Mouse (Mus musculus) macrophage (primary cell): ENCODE results near the gene Cmtm6. TPM values are rescaled to one million over a fixed set of nuclear protein-coding genes. Genes with fewer than 3 reads are reported as not detected.

Source experiments
- H3K27ac ChIP-seq: fragments of 350-480 bp; formaldehyde crosslinking; 2 replicates; pipeline ENCODE4 v1.9.0; 2021
- H3K36me3 ChIP-seq: fragments of 350-480 bp; formaldehyde crosslinking; 2 replicates; pipeline ENCODE4 v1.9.0; 2021; ENCODE audit errors: inconsistent target
- H3K4me3 ChIP-seq: fragments of 350-480 bp; formaldehyde crosslinking; 2 replicates; pipeline ENCODE4 v1.9.0; 2021; ENCODE audit errors: inconsistent target
- H3K79me2 ChIP-seq: fragments of 350-480 bp; formaldehyde crosslinking; 2 replicates; pipeline ENCODE4 v1.9.0; 2021; ENCODE audit errors: inconsistent target
- WGBS: methylation state at CpG from one replicate; pipeline ENCODE4 v1.1.7; 2026; ENCODE audit warnings: inconsistent platforms; ENCODE audit not compliant: missing documents; 5-methylcytosine and 5-hydroxymethylcytosine counted together
- polyA plus RNA-seq: library from polyadenylated mRNA; stranded (reverse); fragments of 250-400 nt; gene quantifications from 3 replicates; pipeline ENCODE4 v1.2.4, GENCODE M21; 2018; ENCODE audit warnings: inconsistent platforms

The Cmtm6 gene
- polyA plus RNA-seq, 1 experiment from 2014 or later, result 61.4 TPM

GRCm38 (mm10) chr9:114745654-114746053 lies 14.7 kb downstream of the Cmtm6 start:
- Histone ChIP-seq H3K36me3 (peaks cover 15% of the 10 kb centered on the region; the same call in 1 of the 2 replicates), H3K4me3 (no peak overlapping the region)
- 3% methylated on average over 4 of the region's 4 CpGs for WGBS

GRCm38 (mm10) chr9:114747012-114747411 lies 16.1 kb downstream of the Cmtm6 start:
- 93% methylated on average over 5 of the region's 10 CpGs for WGBS
- Histone ChIP-seq H3K27ac (peak overlapping the region; percentile 54; the same call in 1 of the 2 replicates), H3K79me2 (peaks cover 63% of the 10 kb centered on the region), H3K4me3 (no peak overlapping the region), H3K36me3 (peaks cover 14% of the 10 kb centered on the region; the same call in 1 of the 2 replicates)

More at GRCm38 (mm10) chr9:114745654-114746053, 14.7 kb downstream of the Cmtm6 start:
- H3K27ac ChIP-seq, result peak overlapping the region; percentile 83
- H3K79me2 ChIP-seq, result peaks cover 65% of the 10 kb centered on the region

- H3K4me3 ChIP-seq, result no peak overlapping the region
- 92% methylated on average over 12 of the region's 12 CpGs for WGBS
- H3K79me2 ChIP-seq, result peaks cover 63% of the 10 kb centered on the region
- H3K36me3 ChIP-seq, result peaks cover 14% of the 10 kb centered on the region; the same call in 1 of the 2 replicates
- H3K27ac ChIP-seq, result peak overlapping the region; percentile 54
These were observed 16.6 kb downstream of the Cmtm6 start for GRCm38 (mm10) chr9:114747466-114747865.

- no peak overlapping the region for H3K27ac ChIP-seq
- peaks cover 46% of the 10 kb centered on the region; the same call in 1 of the 2 replicates for H3K79me2 ChIP-seq
- 94% methylated on average over 3 of the region's 3 CpGs for WGBS
- peaks cover 12% of the 10 kb centered on the region; the same call in 1 of the 2 replicates for H3K36me3 ChIP-seq
- no peak overlapping the region for H3K4me3 ChIP-seq
These were observed 20.7 kb downstream of the Cmtm6 start for GRCm38 (mm10) chr9:114751582-114751981.

GRCm38 (mm10) chr9:114752311-114752710 lies 21.4 kb downstream of the Cmtm6 start:
- peaks cover 9% of the 10 kb centered on the region; the same call in 1 of the 2 replicates for H3K36me3 ChIP-seq

GRCm38 (mm10) chr9:114752863-114753484 lies 22.1 kb downstream of the Cmtm6 start:
- 2% methylated on average over 32 of the region's 36 CpGs for WGBS
- Histone ChIP-seq H3K27ac (peak overlapping the region; percentile 84), H3K79me2 (peaks cover 35% of the 10 kb centered on the region; the same call in 1 of the 2 replicates), H3K4me3 (peak overlapping the region; percentile 34), H3K36me3 (peaks cover 7% of the 10 kb centered on the region; the same call in 1 of the 2 replicates)

More at GRCm38 (mm10) chr9:114752311-114752710, 21.4 kb downstream of the Cmtm6 start:
- peaks cover 38% of the 10 kb centered on the region; the same call in 1 of the 2 replicates for H3K79me2 ChIP-seq
- WGBS, result 53% methylated on average over 9 of the region's 9 CpGs
- no peak overlapping the region for H3K4me3 ChIP-seq
- peak overlapping the region; percentile 25; the same call in 1 of the 2 replicates for H3K27ac ChIP-seq

GRCm38 (mm10) chr9:114758272-114758671 lies 27.4 kb downstream of the Cmtm6 start:
- H3K36me3 ChIP-seq, result peaks cover 41% of the 10 kb centered on the region
- no peak overlapping the region for H3K4me3 ChIP-seq
- H3K27ac ChIP-seq, result peak overlapping the region; percentile 69
- H3K79me2 ChIP-seq, result peaks cover 55% of the 10 kb centered on the region; the same call in 1 of the 2 replicates
- 14% methylated on average over 5 of the region's 7 CpGs for WGBS

- Histone ChIP-seq H3K4me3 (no peak overlapping the region), H3K79me2 (peaks cover 60% of the 10 kb centered on the region; the same call in 1 of the 2 replicates), H3K27ac (peak overlapping the region; percentile 69), H3K36me3 (peaks cover 41% of the 10 kb centered on the region)
- 40% methylated on average over 5 of the region's 5 CpGs for WGBS
These were observed 27.9 kb downstream of the Cmtm6 start for GRCm38 (mm10) chr9:114758801-114759200.

GRCm38 (mm10) chr9:114759886-114760285 lies 29.0 kb downstream of the Cmtm6 start:
- no peak overlapping the region for H3K4me3 ChIP-seq
- H3K79me2 ChIP-seq, result peaks cover 60% of the 10 kb centered on the region
- no peak overlapping the region for H3K27ac ChIP-seq
- peaks cover 41% of the 10 kb centered on the region for H3K36me3 ChIP-seq
- WGBS, result 85% methylated on average over 4 of the region's 4 CpGs

- 70% methylated on average over 5 of the region's 5 CpGs for WGBS
- Histone ChIP-seq H3K27ac (no peak overlapping the region), H3K79me2 (peaks cover 60% of the 10 kb centered on the region), H3K36me3 (peaks cover 41% of the 10 kb centered on the region), H3K4me3 (no peak overlapping the region)
These were observed 29.4 kb downstream of the Cmtm6 start for GRCm38 (mm10) chr9:114760353-114760752.

GRCm38 (mm10) chr9:114761848-114762247 lies 30.9 kb downstream of the Cmtm6 start:
- Histone ChIP-seq H3K79me2 (peaks cover 75% of the 10 kb centered on the region), H3K27ac (no peak overlapping the region), H3K36me3 (peaks cover 41% of the 10 kb centered on the region), H3K4me3 (no peak overlapping the region)
- WGBS, result 89% methylated on average over 11 of the region's 11 CpGs

GRCm38 (mm10) chr9:114763341-114763740 lies 32.4 kb downstream of the Cmtm6 start:
- H3K4me3 ChIP-seq, result no peak overlapping the region
- no peak overlapping the region for H3K27ac ChIP-seq
- H3K36me3 ChIP-seq, result peaks cover 34% of the 10 kb centered on the region
- WGBS, result 61% methylated on average over 13 of the region's 13 CpGs
- H3K79me2 ChIP-seq, result peaks cover 90% of the 10 kb centered on the region

- WGBS, result 67% methylated on average over 13 of the region's 13 CpGs
These were observed 36.1 kb downstream of the Cmtm6 start for GRCm38 (mm10) chr9:114767030-114767429.

GRCm38 (mm10) chr9:114767507-114767906 lies 36.6 kb downstream of the Cmtm6 start:
- Histone ChIP-seq H3K79me2 (peaks cover 100% of the 10 kb centered on the region), H3K4me3 (no peak overlapping the region), H3K27ac (no peak overlapping the region), H3K36me3 (peaks cover 16% of the 10 kb centered on the region)
- WGBS, result 92% methylated on average over 2 of the region's 2 CpGs

More at GRCm38 (mm10) chr9:114767030-114767429, 36.1 kb downstream of the Cmtm6 start:
- no peak overlapping the region for H3K27ac ChIP-seq
- H3K36me3 ChIP-seq, result peaks cover 16% of the 10 kb centered on the region
- H3K79me2 ChIP-seq, result peaks cover 100% of the 10 kb centered on the region
- no peak overlapping the region for H3K4me3 ChIP-seq

- peaks cover 16% of the 10 kb centered on the region for H3K36me3 ChIP-seq
These were observed 37.1 kb downstream of the Cmtm6 start for GRCm38 (mm10) chr9:114768066-114768465.

More at GRCm38 (mm10) chr9:114768066-114768465, 37.1 kb downstream of the Cmtm6 start:
- Histone ChIP-seq H3K27ac (no peak overlapping the region), H3K4me3 (no peak overlapping the region), H3K79me2 (peaks cover 100% of the 10 kb centered on the region)
- 68% methylated on average over 10 of the region's 10 CpGs for WGBS
